Mouse (Mus musculus) layer of hippocampus, adult 9-10 months (tissue): ENCODE data around the gene Clpb.

ENCODE experiments used
- DNase-seq: peaks from one replicate; pipeline ENCODE4 v3.0.0; 2022; ENCODE audit warnings: low spot score

The Clpb gene

DNA sequence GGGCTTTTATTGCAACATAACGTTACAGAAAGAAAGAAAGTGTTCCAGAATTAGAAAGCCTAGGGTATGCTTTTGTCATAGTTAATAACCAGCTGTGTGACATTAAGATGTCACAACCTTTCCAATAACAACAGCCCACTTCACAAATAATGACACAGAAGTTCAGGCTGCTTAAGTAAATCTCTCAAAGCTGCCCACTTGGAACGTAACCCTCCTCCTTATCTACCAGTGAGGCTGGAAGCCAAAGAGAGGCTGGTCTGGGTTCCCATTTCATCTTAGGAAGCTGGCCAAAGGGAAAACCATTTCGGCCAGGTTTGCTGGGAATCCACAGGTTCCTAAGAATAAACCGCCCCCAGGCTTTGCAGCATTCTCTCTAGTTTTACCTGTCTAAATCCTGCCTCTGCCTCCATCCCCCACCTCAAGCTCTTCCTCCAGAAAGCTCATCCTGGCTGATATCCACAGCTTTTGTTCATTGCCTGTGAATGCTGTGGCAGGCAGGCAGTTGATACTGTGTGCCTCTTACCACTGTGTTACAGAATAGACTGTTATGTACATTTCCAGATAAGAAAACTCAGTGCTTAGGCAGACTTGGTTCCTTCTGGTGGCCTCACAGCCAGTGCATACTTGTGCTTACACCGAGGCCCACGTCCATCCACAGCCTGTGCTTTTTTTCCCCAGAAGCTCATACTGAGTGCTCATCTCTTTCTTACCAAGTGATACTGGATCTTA, 12.8 kb downstream of the Clpb start:
- no peak for DNase-seq

DNA sequence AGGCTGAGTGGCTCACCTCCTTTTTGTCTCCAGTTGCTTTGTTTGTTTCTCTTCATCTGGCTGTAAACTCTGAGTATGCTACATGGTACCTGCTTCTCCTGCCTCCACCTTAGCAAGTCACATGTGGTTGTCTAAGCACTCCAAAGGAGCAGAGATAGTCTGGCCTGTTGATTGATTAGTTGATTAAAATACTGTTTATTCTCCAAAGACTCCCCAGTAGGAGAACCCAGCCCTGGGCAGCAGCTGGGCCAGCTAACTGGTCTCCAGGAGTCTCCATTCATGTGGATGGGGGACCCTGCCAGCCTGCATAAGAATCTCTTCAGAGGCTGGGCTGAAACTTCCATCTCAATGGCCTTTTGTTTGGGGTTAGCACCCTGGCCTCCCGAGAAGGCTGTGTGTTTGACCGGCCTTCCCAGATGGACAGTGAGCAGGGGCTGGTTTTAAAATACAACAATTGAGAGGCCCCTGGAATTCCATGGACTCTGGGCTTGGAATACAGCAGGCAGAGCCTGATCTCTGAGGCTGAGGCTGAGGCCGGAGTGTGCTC, 13.4 kb downstream of the Clpb start:
- no peak for DNase-seq

- DNase-seq: peak; percentile 51
Observed at GRCm38 (mm10) chr7:101679591-101679990, 16.2 kb downstream of the Clpb start.

- DNase-seq: no peak
Observed at GRCm38 (mm10) chr7:101680961-101681360, 17.5 kb downstream of the Clpb start.

DNA sequence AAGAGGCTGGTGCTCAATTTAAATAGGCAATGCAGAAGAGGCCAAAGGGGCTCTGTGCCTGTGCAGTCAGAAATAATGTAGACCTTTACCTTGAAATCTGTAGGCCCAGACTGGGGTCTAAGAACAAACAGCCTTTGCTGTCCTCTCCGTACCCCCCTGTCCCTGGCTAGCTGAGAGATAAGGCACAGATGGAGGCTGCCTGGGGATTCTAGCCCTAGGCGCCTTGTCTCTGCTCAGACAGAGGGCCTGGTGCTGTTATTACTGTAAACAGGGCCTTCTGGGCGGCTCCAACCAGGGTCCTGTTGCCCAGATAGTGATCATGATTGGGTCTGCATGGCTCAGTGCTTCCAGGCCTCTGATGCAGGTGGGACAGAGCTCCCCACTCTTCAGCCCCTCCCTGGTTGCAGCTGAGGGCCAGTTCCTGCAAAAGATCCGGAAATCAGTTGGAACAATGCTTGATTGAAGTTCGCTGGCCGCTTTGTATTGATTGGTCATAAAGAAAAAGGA, 18.2 kb downstream of the Clpb start:
- DNase-seq: no peak

- no peak for DNase-seq
Observed at GRCm38 (mm10) chr7:101682886-101683285, 19.5 kb downstream of the Clpb start.

GRCm38 (mm10) chr7:101683976-101684630, 20.7 kb downstream of the Clpb start:
- no peak for DNase-seq

GRCm38 (mm10) chr7:101684671-101685070, 21.2 kb downstream of the Clpb start:
- no peak for DNase-seq

DNA sequence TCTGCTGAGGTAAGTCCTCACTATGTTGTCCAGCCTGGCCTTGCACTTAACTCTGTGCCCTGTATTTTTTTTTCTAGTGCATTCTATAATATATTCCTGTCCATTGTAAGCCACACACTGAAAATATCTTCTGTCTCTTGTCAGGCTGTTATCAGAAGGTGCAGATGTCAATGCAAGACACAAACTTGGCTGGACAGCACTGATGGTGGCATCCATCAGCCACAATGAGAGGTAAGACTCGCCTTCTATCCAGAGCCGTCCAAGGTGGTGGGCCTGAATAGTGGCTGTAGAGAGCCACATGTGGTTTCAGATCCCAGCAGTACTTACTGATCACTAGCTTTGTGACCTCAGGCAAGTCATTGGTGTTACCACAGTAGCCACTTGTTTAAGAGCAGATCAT, 23.7 kb downstream of the Clpb start:
- no peak for DNase-seq

DNA sequence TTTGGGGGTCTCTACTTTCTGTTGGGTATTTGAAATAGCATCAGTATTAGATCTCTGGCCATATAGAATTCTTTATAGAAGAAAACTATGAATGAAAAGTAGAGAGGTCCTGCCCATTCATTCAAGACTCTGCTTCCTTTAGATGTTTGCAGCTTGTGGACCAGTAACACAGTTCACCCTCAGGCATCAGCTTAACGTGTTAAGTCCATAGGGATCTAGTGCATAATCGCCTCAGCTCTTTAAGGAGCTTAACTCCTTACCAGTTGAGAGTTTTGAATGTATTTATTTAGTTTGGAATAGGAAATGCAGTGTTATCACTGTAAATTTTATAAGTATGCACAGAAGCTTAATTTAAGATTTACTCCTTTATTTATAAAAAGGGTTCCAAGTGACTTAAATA, 27.0 kb downstream of the Clpb start:
- no peak for DNase-seq

GRCm38 (mm10) chr7:101691863-101692262, 28.4 kb downstream of the Clpb start:
- DNase-seq: no peak

GRCm38 (mm10) chr7:101692446-101692845, 29.0 kb downstream of the Clpb start:
- no peak for DNase-seq

DNA sequence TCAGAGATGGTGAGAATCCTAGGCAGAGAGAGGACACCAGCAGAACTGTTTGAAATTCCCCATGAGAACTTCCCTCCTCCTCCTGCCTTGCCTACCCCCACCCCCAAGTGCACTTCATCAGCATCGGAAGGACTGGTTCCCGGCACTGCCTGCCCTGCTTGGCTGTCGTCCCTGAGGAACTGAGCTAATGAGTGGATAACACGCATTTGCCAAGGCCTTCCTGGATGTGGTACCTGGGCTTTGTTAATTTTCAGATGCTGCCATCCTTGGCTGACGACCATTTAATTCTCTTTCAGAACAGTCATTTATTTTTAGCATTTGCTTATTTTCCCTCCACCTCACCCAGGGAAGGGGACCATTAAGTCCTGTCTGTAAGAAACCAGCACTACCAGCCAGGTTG, 32.0 kb downstream of the Clpb start:
- no peak for DNase-seq

- no peak for DNase-seq
Observed at GRCm38 (mm10) chr7:101696931-101697723, 33.7 kb downstream of the Clpb start.

- DNase-seq: no peak
Observed at GRCm38 (mm10) chr7:101700296-101700695, 36.9 kb downstream of the Clpb start.

DNA sequence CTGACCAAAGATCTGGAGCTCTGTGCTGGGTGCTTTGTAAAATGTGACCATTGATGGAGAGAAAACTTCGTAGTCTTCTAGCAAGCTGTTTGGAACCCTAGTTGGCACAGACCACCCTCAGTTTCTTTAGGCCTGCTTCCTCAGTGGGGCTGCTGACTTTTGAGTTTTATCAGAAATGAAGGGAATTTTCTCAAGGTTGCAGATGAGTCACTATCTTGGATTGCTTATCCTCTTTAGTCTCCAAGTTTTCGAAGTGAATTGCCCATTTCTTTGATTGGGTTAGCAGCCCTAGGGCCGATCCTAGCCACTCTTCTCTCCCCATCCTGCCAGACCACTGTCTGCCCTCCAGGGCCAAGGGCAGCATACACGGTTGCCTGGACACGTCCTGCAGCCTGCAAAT, 39.3 kb downstream of the Clpb start:
- DNase-seq: no peak

GRCm38 (mm10) chr7:101709586-101709985, 46.2 kb downstream of the Clpb start:
- no peak for DNase-seq

DNA sequence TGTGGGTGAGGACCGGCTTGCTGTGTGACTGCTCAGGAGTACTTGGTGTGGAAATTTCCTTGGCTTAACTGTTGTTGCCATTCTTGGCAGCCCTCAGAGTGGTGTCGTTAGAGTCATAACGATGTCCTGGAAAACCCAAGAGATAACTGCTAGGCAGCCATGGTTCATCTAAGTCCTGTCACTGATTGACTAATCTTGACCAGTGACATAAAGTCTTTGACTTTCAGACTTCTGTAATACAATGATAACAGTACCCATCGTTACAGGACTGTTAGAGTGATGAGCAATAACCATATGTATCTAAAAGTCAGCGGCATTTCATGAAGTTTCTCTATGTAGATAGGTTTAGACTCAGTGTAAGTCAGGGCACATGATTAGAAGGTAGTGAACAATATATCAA, 46.8 kb downstream of the Clpb start:
- no peak for DNase-seq

DNA sequence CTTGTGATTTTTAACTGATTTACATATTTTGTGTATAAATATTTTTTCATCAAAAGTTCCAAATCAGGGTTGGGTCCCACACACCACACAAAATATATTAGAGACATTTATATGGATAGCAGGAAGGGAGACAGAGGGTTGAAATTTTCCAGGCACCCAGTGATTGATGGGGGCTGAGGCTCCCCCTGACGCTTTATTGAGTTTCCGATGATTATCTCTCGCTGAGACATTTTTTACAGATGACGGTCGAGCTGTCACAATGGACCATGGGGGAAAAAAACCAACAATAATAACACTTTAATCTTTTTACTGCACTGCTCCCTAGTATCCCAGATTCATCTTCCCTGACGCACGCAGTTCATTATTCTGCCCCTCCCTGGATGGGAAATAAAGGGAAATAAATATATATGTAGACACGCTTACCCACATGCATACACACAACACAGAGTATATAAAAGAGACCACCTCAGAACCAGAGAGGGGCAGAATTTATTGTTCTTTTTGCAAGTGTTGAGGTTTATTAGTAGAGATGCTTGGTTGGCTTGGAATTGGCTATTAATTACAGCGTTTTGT, 50.5 kb downstream of the Clpb start:
- no peak for DNase-seq

- DNase-seq: no peak
Observed at GRCm38 (mm10) chr7:101715041-101715551, 51.7 kb downstream of the Clpb start.

DNA sequence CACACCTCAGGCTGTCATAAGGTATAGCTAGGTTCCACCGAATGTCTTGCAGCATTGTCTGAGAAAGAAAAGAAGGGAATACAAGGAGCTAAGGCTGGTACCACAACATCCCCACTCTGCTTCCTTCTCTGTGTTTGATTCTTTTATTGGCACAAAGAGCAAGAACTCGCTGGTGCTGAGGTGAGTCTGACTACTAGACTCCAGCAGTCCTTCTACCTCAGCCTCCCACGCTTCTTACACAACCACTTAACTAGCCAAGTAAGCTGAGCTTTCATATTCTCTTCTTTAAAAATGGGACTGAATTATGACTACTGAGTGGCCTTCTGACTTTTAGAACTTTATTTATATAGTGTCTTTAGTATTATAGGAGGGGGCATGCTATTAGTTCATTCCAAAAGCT, 56.9 kb downstream of the Clpb start:
- DNase-seq: no peak

- no peak for DNase-seq
Observed at GRCm38 (mm10) chr7:101725081-101725480, 61.6 kb downstream of the Clpb start.
